Mouse (Mus musculus) liver, adult 2 months (tissue): ENCODE data around the gene Bclaf3.

Experiments
- CTCF ChIP-seq: fragments of 200-500 bp; IDR thresholded peaks from 2 replicates; pipeline ENCODE4 v1.5.1; 2011; ENCODE audit warnings: low read depth, low read length, control low read depth
- POLR2A ChIP-seq: fragments of 200-500 bp; IDR thresholded peaks from 2 replicates; pipeline ENCODE4 v1.6.1; 2011; ENCODE audit warnings: low read length, control low read depth; ENCODE audit not compliant: insufficient read depth; ENCODE audit errors: extremely low read depth

DNA sequence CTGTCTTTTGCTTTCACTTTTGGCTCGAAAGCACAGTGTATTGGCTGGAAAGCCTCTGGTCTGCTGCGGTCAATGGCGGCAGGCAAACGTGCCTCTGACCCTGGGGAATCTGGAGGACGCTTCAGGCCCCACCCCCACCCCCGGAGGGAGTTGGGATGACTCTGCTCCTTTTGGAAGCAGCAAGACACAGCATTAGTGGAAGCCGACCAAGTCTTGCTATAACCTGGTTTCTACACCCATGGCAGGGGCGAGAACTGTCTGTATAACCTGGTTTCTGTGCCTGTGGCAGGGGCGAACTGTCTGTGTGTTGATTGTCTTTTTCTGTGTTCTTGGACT lies 15.8 kb upstream of the Bclaf3 start:
- TF ChIP-seq CTCF, result no peak
- no peak for TF ChIP-seq POLR2A
